Mouse (Mus musculus): ENCODE measurements at regions not wholly inside any gene's neighbourhood (a gene's known extent, or its start where the extent isn't known, plus 50 kb on each side); places are given as distances from the start of the nearest gene placed in this dataset.

DNA sequence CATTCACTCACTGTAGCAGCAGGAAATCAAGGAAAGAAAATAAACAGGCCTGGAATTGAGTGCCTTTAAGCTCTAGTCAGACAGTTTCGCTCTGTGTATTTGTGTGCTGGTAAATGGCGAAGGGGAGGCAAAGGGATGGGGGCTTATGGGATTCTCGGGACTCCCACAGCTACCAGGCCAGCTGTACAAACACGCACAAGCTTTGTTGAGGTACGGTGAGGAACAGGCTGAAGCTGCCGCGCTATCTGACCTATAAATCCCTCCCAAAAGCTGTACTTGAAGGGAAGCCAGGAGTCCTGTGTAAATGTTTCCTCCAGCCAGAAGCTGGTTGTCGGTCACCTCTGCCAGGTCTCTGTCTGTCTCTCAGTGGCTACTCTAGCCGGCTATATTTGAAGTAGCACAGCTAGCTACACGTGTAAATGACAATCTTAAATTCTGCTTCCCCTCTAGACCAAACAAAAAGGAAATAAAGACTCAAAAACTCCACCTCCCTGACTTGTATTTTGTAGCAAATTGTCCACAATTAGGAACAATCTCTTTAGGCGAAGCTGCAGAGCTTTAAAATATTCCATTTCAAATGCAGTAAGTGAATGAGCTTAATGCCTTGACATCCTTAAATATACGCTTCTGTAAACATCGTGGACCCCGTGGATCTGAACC, 210.5 kb upstream of the Ferd3l start:
- Histone ChIP-seq H3K4me3 (no peak overlapping the region), H3K36me3 (no peaks in the 10 kb centered on the region), H3K4me1 (no peaks in the 10 kb centered on the region; the same call in 1 of the 2 replicates), H3K9ac (no peak overlapping the region), H3K4me2 (replicated peaks) (peak overlapping the region; percentile 29; the same call in 1 of the 2 replicates), H3K27me3 (no peaks in the 10 kb centered on the region), H3K9me3 (replicated peaks) (no peaks in the 10 kb centered on the region), H3K27ac (no peak overlapping the region)
- 46% methylated on average over 14 of the region's 14 CpGs for WGBS
- ATAC-seq (ENCODE audit: low FRiP score), result 0 out of 2 replicates have a peak, but pooled peaks have one; percentile 35

DNA sequence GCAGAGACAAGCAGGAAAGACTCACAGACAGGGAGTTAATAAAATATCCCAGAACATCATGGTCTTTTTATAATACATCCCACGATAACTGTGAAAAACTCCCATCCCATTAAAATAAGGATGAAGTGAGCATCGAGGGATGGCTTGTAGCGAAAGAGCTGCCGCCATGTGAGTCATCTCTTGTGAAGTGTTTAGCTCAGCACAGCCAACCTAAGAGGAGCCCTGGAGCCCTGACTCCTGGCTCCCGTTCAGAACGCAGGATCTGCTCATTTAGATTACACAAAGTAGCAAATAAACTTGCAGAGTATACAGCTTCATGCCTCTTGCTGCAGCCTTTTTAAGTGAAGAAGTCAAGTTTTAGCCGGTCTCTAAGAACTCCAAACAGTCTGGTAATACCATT, 209.2 kb upstream of the Ferd3l start:
- WGBS, result 71% methylated on average over 7 of the region's 7 CpGs
- no peak for ATAC-seq (ENCODE audit: low FRiP score)
- no peak overlapping the region for H3K27ac ChIP-seq
- no peaks in the 10 kb centered on the region for H3K36me3 ChIP-seq
- no peak overlapping the region for H3K4me3 ChIP-seq
- H3K4me2 ChIP-seq (replicated peaks), result no peak overlapping the region
- no peaks in the 10 kb centered on the region for H3K9me3 ChIP-seq (replicated peaks)
- H3K4me1 ChIP-seq, result no peaks in the 10 kb centered on the region; the same call in 1 of the 2 replicates
- H3K9ac ChIP-seq, result no peak overlapping the region
- H3K27me3 ChIP-seq, result no peaks in the 10 kb centered on the region

DNA sequence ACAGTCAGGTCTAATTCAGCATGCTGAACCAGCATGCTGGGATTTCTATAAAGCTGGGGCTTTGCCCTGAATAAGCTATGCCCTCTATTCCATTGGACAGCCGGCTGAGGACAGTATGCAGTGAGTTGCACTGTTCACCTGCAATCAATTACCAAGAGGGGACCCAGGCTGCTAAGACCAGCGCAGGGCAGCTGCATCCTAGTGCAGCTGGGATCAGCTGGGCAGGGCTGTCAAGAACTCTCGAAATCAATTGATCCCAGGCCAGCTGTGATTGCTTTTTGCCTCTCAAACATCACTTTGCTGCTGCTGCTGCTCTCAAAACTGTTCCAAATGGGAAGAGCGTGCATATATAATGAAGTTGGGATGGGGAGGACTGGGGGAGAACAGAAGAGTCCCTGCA, 196.3 kb upstream of the Ferd3l start:
- Histone ChIP-seq H3K9me3 (replicated peaks) (no peaks in the 10 kb centered on the region), H3K27ac (no peak overlapping the region), H3K9ac (no peak overlapping the region), H3K36me3 (no peaks in the 10 kb centered on the region), H3K4me3 (no peak overlapping the region), H3K4me2 (replicated peaks) (no peak overlapping the region), H3K27me3 (no peaks in the 10 kb centered on the region), H3K4me1 (0 out of 2 replicates have a peak, but pooled peaks cover 3% of the 10 kb centered on the region)
- peak; percentile 56; the same call in 1 of the 2 replicates for ATAC-seq (ENCODE audit: low FRiP score)
- 45% methylated on average over 4 of the region's 4 CpGs for WGBS

DNA sequence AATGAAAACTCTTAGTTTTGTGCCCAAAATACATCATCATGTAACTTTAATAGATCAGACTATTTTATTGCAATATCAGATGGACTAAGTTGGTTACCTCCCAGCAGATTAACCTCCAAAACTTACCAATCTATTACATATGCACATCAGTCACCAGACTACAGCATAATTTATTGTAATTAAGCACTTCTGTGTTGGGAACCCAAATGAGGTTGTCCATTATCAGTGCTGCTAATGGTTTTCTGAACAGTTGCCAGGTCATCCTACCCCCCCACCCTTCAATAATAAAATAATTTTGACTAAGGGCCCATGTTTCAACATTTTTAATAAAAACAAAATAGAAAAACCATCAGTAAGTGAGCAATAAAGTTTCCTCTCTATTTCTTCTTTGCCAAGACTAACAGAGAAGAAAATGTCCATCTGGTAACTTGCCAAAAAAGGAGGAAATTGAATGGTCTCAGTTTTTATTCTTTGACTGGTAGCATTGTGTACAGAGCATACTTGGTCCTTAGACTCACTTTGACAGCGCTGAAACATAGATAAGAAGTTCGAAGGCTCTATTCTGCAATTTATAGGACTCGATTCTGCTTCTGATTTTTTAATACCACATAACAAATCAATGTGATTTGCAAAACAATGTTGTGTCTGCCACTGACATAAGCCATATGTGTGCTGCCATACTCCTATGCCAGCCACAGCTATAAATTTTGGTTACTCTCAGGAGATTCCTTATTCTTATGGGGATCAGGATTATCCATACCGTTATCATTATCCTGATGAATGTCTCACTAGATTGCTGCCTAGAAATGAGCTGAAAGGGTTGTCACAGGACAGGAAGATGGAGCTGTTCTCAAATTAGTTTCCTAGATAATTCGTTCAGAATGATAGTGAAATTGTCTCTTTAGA, 152.4 kb upstream of the Ferd3l start:
- no peak overlapping the region for H3K4me2 ChIP-seq (replicated peaks)
- H3K36me3 ChIP-seq, result no peaks in the 10 kb centered on the region
- H3K27me3 ChIP-seq, result no peaks in the 10 kb centered on the region
- no peaks in the 10 kb centered on the region for H3K9me3 ChIP-seq (replicated peaks)
- no peak overlapping the region for H3K9ac ChIP-seq
- peak; percentile 54; the same call in 1 of the 2 replicates for ATAC-seq (ENCODE audit: low FRiP score)
- 0 out of 2 replicates have a peak, but pooled peaks cover 2% of the 10 kb centered on the region for H3K4me1 ChIP-seq
- WGBS, result 72% methylated on average over 5 of the region's 5 CpGs
- no peak overlapping the region for H3K27ac ChIP-seq
- no peak overlapping the region for H3K4me3 ChIP-seq

DNA sequence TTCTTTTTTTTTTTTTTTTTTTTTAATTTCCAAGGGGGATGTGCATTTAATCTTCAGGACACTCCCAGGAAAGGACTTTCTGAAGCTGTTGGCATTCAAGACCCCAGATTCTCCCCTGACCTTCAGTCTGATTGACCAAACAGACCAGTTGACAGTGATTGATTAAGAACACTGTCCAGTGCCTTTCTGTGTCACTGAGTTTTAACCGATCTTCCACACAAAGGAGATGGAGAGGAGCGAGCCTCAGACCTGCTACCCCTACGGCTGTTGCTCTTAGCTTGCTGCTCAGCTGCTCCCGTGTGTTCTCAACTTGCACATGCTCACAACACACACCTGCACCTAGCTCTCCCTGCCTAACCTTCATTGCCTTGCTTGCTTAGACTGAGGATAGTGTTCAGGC, 149.7 kb upstream of the Ferd3l start:
- ATAC-seq (ENCODE audit: low FRiP score), result no peak
- WGBS, result 27% methylated on average over 4 of the region's 4 CpGs

DNA sequence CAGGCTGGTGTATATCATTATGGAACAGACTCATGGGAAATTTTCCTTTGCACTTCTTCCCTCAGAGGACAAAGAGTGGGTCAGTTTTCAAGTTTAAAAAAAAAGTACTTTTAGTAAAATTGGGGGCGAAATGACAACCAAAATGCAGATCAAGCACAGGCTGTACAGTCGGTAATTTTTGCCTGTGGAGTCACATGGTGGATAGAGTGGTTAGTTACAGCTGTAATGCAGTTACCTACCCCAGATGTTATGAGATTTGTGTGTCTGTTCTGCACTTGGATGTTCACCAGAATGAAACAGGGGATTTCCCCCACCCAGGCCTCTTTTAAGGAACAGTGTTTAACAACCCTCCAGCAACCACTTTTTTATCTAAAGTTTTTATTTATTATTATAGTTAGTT, 148.3 kb upstream of the Ferd3l start:
- Histone ChIP-seq H3K4me3 (no peak overlapping the region), H3K27me3 (no peaks in the 10 kb centered on the region), H3K36me3 (no peaks in the 10 kb centered on the region), H3K27ac (no peak overlapping the region), H3K4me1 (0 out of 2 replicates have a peak, but pooled peaks cover 2% of the 10 kb centered on the region), H3K4me2 (replicated peaks) (no peak overlapping the region), H3K9ac (no peak overlapping the region), H3K9me3 (replicated peaks) (no peaks in the 10 kb centered on the region)
- no peak for ATAC-seq (ENCODE audit: low FRiP score)
- WGBS, result 65% methylated on average over 2 of the region's 2 CpGs

More for the DNA sequence above, 149.7 kb upstream of the Ferd3l start:
- no peak overlapping the region for H3K4me3 ChIP-seq
- no peaks in the 10 kb centered on the region for H3K27me3 ChIP-seq
- H3K9me3 ChIP-seq (replicated peaks), result no peaks in the 10 kb centered on the region
- no peak overlapping the region for H3K9ac ChIP-seq
- no peaks in the 10 kb centered on the region for H3K36me3 ChIP-seq
- no peak overlapping the region for H3K27ac ChIP-seq
- 0 out of 2 replicates have a peak, but pooled peaks cover 2% of the 10 kb centered on the region for H3K4me1 ChIP-seq
- no peak overlapping the region for H3K4me2 ChIP-seq (replicated peaks)

DNA sequence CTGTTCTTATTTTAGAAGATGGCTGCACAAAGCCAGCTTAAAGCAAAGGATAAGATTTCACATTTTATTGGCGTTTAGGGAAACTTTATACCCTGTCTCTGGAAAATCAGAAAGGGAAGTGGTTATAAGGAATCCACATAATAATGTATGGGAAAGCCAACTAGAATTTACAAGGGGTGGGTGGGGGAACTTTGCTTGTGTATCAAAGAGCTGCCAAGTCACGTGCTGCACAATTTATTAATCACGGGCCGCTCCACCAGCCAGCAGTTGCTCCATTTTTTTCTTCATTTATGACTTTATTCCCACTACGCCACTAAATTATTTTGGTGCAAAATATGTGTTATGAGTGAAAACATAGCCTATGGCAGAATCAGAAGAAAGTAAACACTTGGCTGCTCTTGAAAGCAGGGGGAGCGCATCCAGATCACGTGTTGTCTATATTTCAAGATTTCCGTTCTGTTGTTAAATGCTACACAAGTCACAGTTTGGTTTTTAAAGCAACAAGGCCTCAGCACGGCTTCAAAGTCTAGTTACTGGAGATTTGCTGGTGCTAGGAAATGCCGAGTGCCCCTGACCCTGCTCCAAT, 123.9 kb upstream of the Ferd3l start:
- no peaks in the 10 kb centered on the region for H3K27me3 ChIP-seq
- no peaks in the 10 kb centered on the region for H3K4me1 ChIP-seq
- 72% methylated on average over 10 of the region's 10 CpGs for WGBS
- no peak overlapping the region for H3K27ac ChIP-seq
- no peaks in the 10 kb centered on the region for H3K9me3 ChIP-seq (replicated peaks)
- no peak for ATAC-seq (ENCODE audit: low FRiP score)
- H3K36me3 ChIP-seq, result no peaks in the 10 kb centered on the region
- H3K4me2 ChIP-seq (replicated peaks), result no peak overlapping the region
- H3K4me3 ChIP-seq, result no peak overlapping the region
- H3K9ac ChIP-seq, result no peak overlapping the region

DNA sequence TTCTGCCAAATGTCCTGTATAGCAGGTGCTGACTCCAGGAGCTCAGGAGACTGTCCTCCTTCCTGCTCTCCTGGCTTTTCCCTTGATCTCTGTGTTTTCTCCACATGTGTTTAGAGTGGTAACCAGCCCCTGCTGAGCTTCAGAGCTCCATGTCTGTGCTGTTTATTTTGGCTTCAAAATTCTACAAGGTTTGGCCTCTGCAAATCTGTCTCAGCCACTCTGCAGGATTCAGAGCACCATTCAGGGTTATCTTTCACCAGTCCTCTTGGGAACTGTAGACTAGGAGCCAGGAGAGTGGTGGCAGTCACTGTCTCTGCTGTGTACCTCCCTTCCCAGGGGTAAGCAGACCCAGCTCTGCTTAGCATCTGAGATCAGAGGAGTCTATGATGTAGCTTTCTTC, 102.7 kb upstream of the Ferd3l start:
- ATAC-seq (ENCODE audit: low FRiP score), result no peak
- Histone ChIP-seq H3K4me3 (no peak overlapping the region), H3K27me3 (no peaks in the 10 kb centered on the region), H3K4me1 (no peaks in the 10 kb centered on the region), H3K4me2 (replicated peaks) (no peak overlapping the region), H3K36me3 (no peaks in the 10 kb centered on the region), H3K9ac (no peak overlapping the region), H3K27ac (no peak overlapping the region), H3K9me3 (replicated peaks) (no peaks in the 10 kb centered on the region)

DNA sequence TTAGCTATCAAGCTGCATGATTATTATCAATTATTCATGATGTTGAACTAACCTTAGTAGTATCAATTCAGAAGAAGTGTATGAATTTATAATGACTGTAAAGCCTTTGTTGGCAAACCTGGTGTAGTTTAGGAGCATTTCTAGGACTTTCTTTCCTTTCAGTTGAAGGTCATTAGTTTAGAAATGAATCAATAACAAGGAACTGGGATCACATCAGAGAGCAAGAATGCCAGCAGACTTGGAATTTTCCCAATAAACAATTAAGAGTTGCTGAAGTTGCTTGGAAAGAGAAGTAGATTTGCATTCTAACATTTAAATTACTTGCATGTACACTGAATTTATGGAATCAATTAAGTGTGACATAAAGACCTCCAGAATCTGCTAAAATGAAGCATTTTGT, 79.1 kb upstream of the Ferd3l start:
- no peak overlapping the region for H3K9ac ChIP-seq
- ATAC-seq (ENCODE audit: low FRiP score), result no peak
- no peaks in the 10 kb centered on the region for H3K36me3 ChIP-seq
- no peaks in the 10 kb centered on the region for H3K9me3 ChIP-seq (replicated peaks)
- H3K27ac ChIP-seq, result no peak overlapping the region
- H3K27me3 ChIP-seq, result no peaks in the 10 kb centered on the region
- no peak overlapping the region for H3K4me2 ChIP-seq (replicated peaks)
- no peak overlapping the region for H3K4me3 ChIP-seq
- 0 out of 2 replicates have a peak, but pooled peaks cover 3% of the 10 kb centered on the region for H3K4me1 ChIP-seq

DNA sequence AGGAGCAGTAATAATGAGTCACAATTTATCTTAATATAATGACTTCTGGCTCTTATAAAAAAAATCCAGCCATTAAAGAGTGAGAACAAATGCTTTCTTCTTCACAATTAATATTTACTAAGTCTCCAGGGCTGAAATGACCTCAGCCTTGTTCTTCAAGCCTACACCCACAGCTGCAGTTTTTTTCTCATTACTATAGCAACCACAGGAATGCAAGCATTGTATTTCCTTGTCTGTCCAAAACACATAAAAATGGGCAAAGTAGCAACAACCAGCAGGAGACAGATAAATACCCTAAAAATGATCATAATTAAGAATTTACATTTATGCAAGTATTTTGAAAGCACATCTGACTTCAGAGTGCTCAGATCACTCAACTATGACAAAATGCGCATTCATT, 76.5 kb upstream of the Ferd3l start:
- WGBS, result 76% methylated on average over 1 of the region's 1 CpGs
- Histone ChIP-seq H3K36me3 (no peaks in the 10 kb centered on the region), H3K27me3 (no peaks in the 10 kb centered on the region), H3K9ac (no peak overlapping the region), H3K4me2 (replicated peaks) (no peak overlapping the region), H3K27ac (no peak overlapping the region), H3K4me3 (no peak overlapping the region), H3K4me1 (0 out of 2 replicates have a peak, but pooled peaks cover 3% of the 10 kb centered on the region), H3K9me3 (replicated peaks) (no peaks in the 10 kb centered on the region)
- ATAC-seq (ENCODE audit: low FRiP score), result 0 out of 2 replicates have a peak, but pooled peaks have one; percentile 56
